9 mouse cellular contexts compared by ENCODE assay signal in the genomic region with DNA sequence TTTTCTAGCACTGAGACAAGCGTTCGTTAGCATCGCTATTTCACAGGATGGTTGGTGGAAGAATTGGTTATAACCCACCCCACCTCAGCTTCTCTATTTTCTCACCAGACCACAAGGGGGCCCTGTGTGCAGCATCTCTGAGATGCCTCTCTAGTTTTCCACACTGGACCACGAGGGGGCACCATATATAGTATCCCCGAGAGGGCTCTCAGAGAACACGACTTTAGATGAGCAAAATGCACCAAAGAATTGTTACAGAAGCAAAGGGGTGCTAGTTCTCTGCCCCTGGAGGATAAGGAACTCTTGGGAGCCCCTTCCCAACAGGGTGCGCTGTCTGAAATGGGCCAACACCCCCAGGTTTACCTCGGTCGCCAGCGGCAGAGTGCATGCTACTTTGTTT. TPM values are rescaled to one million over a fixed set of nuclear protein-coding genes. Genes with fewer than 3 reads are reported as not detected.
DNase-seq lines count a peak whose midpoint lies in the region; ATAC-seq and TF ChIP-seq lines count a peak whose summit lies in the region.
"Had no signal": no experiment of that assay in that cellular context is flagged by ENCODE, and none has a peak within 500 bp of the region (broad histone marks: within the 10 kb centered on the region; RNA-seq: fewer than 3 reads in every experiment).

No protein-coding gene starts in this region.

- TF ChIP-seq POLR2A in lung, adult 2 months (IDR thresholded peaks at IDR 0.05; ENCODE audit: borderline replicate concordance, extremely low read depth, low read depth, low read length), result no peak

- no peak for ATAC-seq in neural tube, embryonic 15.5 days (ENCODE audit: low FRiP score)

- 70% methylated on average over 10 of the region's 10 CpGs for WGBS in neural tube, embryonic 15.5 days
- WGBS in lung, adult 2 months, result 61% methylated on average over 10 of the region's 10 CpGs

- no peaks in the 10 kb centered on the region for H3K36me3 ChIP-seq in neural tube, embryonic 15.5 days
- H3K36me3 ChIP-seq: hindbrain, embryonic 15.5 days had no signal

- DNase-seq in neural tube, embryonic 10.5 days (ENCODE audit: extremely low spot score, low spot score), result peak; percentile 61
- peak; percentile 53 for DNase-seq in c-Kit-positive CD71-positive TER-119-negative erythroid progenitor cells, embryonic 14.5 days (ENCODE audit: low read depth)
- peak; percentile 66 to 69 for DNase-seq in frontal cortex, postnatal 25 days (ENCODE audit: low spot score in 2 of 2)
- DNase-seq in kidney, postnatal 36 days, result peak; percentile 84 to 94
- peak; percentile 88 for DNase-seq in lung, adult 2 months
- peak; percentile 88 for DNase-seq in right cerebral cortex, postnatal 14 days
- DNase-seq in urinary bladder, postnatal 25 days (ENCODE audit: low spot score), result peak; percentile 86

- no peak overlapping the region for H3K27ac ChIP-seq in neural tube, embryonic 15.5 days (replicated peaks)
- H3K27ac ChIP-seq: hindbrain, embryonic 15.5 days had no signal

- H3K4me3 ChIP-seq in neural tube, embryonic 15.5 days (replicated peaks), result no peak overlapping the region
- no peak overlapping the region for H3K4me3 ChIP-seq in lung, adult 2 months (replicated peaks; ENCODE audit: extremely low read depth, low read depth, low read length)
- H3K4me3 ChIP-seq: hindbrain, embryonic 15.5 days had no signal

- peak; percentile 72 for TF ChIP-seq CTCF in lung, adult 2 months (IDR thresholded peaks at IDR 0.05; ENCODE audit: insufficient read depth, low read length)

- H3K4me2 ChIP-seq in neural tube, embryonic 15.5 days, result no peak overlapping the region
- H3K4me2 ChIP-seq: hindbrain, embryonic 15.5 days had no signal

- no peaks in the 10 kb centered on the region for H3K9me3 ChIP-seq in neural tube, embryonic 15.5 days (replicated peaks)
- H3K9me3 ChIP-seq: hindbrain, embryonic 15.5 days had no signal

- H3K27me3 ChIP-seq in neural tube, embryonic 15.5 days (replicated peaks), result no peaks in the 10 kb centered on the region
- H3K27me3 ChIP-seq: hindbrain, embryonic 15.5 days had no signal

- no peak overlapping the region for H3K9ac ChIP-seq in neural tube, embryonic 15.5 days (replicated peaks)
- H3K9ac ChIP-seq: hindbrain, embryonic 15.5 days had no signal

- no peaks in the 10 kb centered on the region for H3K4me1 ChIP-seq in neural tube, embryonic 15.5 days
- H3K4me1 ChIP-seq in lung, adult 2 months (ENCODE audit: control insufficient read depth, insufficient read depth, low read length), result peaks cover 5% of the 10 kb centered on the region; the same call in 1 of the 2 replicates
- H3K4me1 ChIP-seq: hindbrain, embryonic 15.5 days had no signal

RNA-seq across cellular contexts. Expression of a gene that starts 28.9 kb away (rescaled TPM):
- polyA plus RNA-seq in neural tube, embryonic 15.5 days (2015; fragmentation: Nextera tagmentation; extraction: Ambion mirVana), result not detected in 2 replicates
- polyA plus RNA-seq in lung, adult 2 months (2012; rRNA removed), result not detected in 2 replicates
- polyA plus RNA-seq: hindbrain, embryonic 15.5 days had no signal

RNA-seq across cellular contexts. Expression of a gene that starts 53.1 kb away (rescaled TPM):
- 28.2 and 31.2 TPM in 2 replicates for polyA plus RNA-seq in neural tube, embryonic 15.5 days (2015; fragmentation: Nextera tagmentation; extraction: Ambion mirVana)
- 5.7 and 6.5 TPM in 2 replicates for polyA plus RNA-seq in lung, adult 2 months (2012; rRNA removed)
